Mouse (Mus musculus) limb, embryonic 12.5 days (tissue): ENCODE measurements around the gene Adora3. TPM values are rescaled to one million over a fixed set of nuclear protein-coding genes. Genes with fewer than 3 reads are reported as not detected.

ENCODE experiments used
- ATAC-seq: fragments of 200-750 bp; cut with Nextera tagmentation; 2 replicates; pipeline ENCODE4 v1.8.0; 2017; ENCODE audit warnings: low read depth, moderate TSS enrichment; ENCODE audit not compliant: insufficient number of reproducible peaks, insufficient read depth, low FRiP score, low TSS enrichment
- H3K27ac ChIP-seq: fragments of 300-500 bp; sonication (generic); 2 replicates; pipeline ENCODE4 v1.5.1; 2016; ENCODE audit warnings: mild to moderate bottlenecking, moderate library complexity
- H3K27me3 ChIP-seq: fragments of 300-500 bp; sonication (generic); 2 replicates; pipeline ENCODE4 v1.6.1; 2016; ENCODE audit warnings: mild to moderate bottlenecking, moderate library complexity
- H3K36me3 ChIP-seq: fragments of 300-500 bp; sonication (generic); 2 replicates; pipeline ENCODE4 v1.6.1; 2016; ENCODE audit warnings: mild to moderate bottlenecking, moderate library complexity
- H3K4me1 ChIP-seq: fragments of 300-500 bp; sonication (generic); replicated peaks from 2 replicates; pipeline ENCODE4 v1.6.1; 2016
- H3K4me2 ChIP-seq: fragments of 300-500 bp; sonication (generic); 2 replicates; pipeline ENCODE4 v1.6.1; 2016; ENCODE audit warnings: mild to moderate bottlenecking, moderate library complexity
- H3K4me3 ChIP-seq: fragments of 300-500 bp; sonication (generic); replicated peaks from 2 replicates; pipeline ENCODE4 v1.5.1; 2016; ENCODE audit warnings: mild to moderate bottlenecking
- H3K9ac ChIP-seq: fragments of 300-500 bp; sonication (generic); replicated peaks from 2 replicates; pipeline ENCODE4 v1.6.1; 2016; ENCODE audit warnings: mild to moderate bottlenecking, moderate library complexity
- H3K9me3 ChIP-seq: fragments of 300-500 bp; sonication (generic); 2 replicates; pipeline ENCODE4 v1.6.1; 2016; ENCODE audit warnings: mild to moderate bottlenecking, moderate library complexity
- WGBS: fragments of 180-500 bp; shearing (Covaris S2); methylation state at CpG from one replicate; pipeline ENCODE4 v1.1.7; 2016; 5-methylcytosine and 5-hydroxymethylcytosine counted together
- polyA plus RNA-seq: library from polyadenylated mRNA; unstranded; fragments of >200 nt; fragmentation: Nextera tagmentation; extraction: Ambion mirVana; gene quantifications from 2 replicates; pipeline ENCODE4 v1.2.1, GENCODE M21; 2016

The Adora3 gene
- polyA plus RNA-seq, 1 experiment from 2014 or later = not detected

DNA sequence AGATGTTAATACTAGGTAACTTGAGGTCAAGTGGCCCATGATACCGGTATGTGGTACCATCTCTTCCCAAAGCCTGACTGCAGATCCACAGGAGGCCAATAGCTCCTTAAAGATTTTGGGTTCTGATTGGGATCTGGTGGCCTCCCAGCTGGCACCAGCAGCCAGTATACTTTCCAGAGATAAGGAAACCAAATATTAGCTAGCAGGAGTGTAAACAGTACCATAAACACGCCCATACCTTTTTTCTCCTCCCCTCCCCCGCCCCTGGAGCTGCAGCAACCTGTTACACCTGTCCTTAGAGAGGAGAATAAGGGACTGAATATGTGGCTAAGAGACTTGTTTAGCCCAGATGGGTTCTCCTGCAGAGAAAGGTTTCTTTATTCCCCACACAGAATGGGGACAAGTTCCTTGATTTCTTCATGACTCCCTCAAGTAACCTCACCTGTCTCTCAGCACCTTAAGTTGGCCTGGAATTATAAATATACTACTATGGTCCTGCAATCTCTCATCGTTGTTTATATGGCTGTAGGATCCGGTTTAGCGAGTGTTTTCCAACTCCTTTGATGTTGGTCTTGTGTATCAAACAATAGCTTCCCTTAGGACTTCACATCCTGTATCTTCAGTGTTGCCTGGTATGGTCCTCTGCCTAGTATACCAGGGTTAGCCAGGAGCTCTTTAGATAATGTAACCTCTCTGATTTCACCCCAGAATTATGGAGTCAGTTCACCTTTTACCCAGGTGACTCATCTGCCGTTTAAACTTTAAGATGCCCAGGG is 24.2 kb upstream of the Adora3 start:
- Histone ChIP-seq H3K27ac (no peak overlapping the region), H3K4me1 (0 out of 2 replicates have a peak, but pooled peaks cover 3% of the 10 kb centered on the region), H3K4me2 (no peak overlapping the region), H3K9me3 (no peaks in the 10 kb centered on the region), H3K9ac (no peak overlapping the region), H3K27me3 (no peaks in the 10 kb centered on the region), H3K4me3 (no peak overlapping the region), H3K36me3 (no peaks in the 10 kb centered on the region)
- 57% methylated on average over 7 of the region's 7 CpGs for WGBS
- ATAC-seq = no peak

DNA sequence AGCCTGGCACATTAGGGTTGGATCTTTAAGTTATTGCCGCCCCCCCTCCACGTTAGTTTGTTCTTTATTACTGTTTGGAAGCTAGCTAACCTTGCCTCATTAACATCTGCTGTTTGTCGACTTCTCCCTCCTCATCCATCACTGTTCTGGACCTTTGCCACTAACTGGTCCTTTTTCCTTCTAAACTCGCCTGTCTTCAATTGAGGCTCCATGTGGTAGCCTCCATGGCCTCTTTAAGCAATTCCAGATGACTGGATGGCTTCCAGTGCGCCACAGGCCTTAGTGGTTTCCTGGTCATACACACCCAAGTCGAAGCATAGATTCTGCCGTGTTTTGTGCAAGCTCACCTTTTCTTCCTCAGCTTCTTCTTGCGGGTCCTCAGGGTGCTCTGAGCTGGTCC is 16.9 kb upstream of the Adora3 start:
- H3K9ac ChIP-seq = no peak overlapping the region
- H3K9me3 ChIP-seq = no peaks in the 10 kb centered on the region
- peak; percentile 80 for ATAC-seq
- 19% methylated on average over 8 of the region's 8 CpGs for WGBS
- no peaks in the 10 kb centered on the region for H3K36me3 ChIP-seq
- no peaks in the 10 kb centered on the region for H3K27me3 ChIP-seq
- no peak overlapping the region for H3K4me2 ChIP-seq
- H3K27ac ChIP-seq = peak overlapping the region; percentile 46
- H3K4me3 ChIP-seq = no peak overlapping the region
- H3K4me1 ChIP-seq = peaks cover 43% of the 10 kb centered on the region

DNA sequence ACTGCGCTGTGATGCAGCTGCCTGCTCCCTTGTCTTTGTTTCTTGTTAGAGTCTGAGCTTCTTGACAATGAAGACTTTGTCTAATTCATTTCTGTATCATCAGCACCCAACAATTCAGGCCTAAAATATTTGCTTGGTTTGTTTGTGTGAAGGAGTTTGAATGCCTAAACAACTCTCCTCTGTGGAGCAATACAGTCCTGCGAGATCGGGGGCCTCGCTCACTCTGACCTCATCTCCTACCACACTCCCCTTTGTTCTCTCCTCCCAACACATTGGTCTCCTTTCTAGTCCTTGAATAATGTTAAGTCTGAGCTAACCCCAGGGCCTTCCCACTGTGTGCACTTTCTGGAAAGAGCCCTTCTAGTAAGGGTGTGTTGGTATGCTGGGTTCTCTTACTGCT is 15.9 kb upstream of the Adora3 start:
- 77% methylated on average over 4 of the region's 4 CpGs for WGBS
- Histone ChIP-seq H3K9ac (no peak overlapping the region), H3K27me3 (no peaks in the 10 kb centered on the region), H3K36me3 (no peaks in the 10 kb centered on the region), H3K4me3 (no peak overlapping the region), H3K4me2 (no peak overlapping the region), H3K4me1 (peaks cover 42% of the 10 kb centered on the region), H3K9me3 (no peaks in the 10 kb centered on the region), H3K27ac (peak overlapping the region; percentile 53; the same call in 1 of the 2 replicates)
- no peak for ATAC-seq

- H3K27me3 ChIP-seq = no peaks in the 10 kb centered on the region
- WGBS = 43% methylated on average over 5 of the region's 5 CpGs
- no peak overlapping the region for H3K9ac ChIP-seq
- no peak overlapping the region for H3K4me2 ChIP-seq
- no peak overlapping the region for H3K27ac ChIP-seq
- no peak for ATAC-seq
- H3K4me3 ChIP-seq = no peak overlapping the region
- H3K9me3 ChIP-seq = no peaks in the 10 kb centered on the region
- peaks cover 49% of the 10 kb centered on the region for H3K4me1 ChIP-seq
- no peaks in the 10 kb centered on the region for H3K36me3 ChIP-seq
These were observed 13.1 kb upstream of the Adora3 start for GRCm38 (mm10) chr3:105857513-105857912.

DNA sequence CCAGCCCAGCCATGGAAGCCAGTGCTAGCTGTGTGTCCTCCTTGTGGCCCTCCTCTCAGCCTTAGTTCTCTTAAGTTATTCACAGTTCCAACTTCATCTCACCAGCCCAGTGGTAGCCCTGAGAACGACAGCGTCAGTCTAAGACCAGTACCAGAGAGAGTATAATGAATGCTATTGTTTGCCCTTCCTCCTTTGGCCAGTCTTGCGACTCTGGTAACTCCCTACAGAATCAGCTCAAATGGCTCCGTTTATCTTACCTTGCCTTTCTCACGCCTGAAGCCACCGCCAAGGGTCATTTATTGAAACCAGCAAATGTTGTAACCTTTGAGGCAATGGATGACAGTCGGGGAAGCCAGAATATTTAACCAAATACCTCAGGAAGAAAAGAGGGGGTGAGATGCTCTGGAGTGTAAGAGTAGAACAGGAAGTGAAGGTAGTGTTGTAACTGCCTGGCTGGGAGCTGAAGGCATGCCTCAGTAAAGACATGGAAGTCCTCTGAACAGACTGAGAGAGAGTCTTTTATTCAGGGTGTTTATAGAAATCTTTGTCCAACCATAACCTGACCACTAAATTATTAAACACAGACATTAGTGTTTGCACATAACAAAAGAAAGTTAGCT is 8.8 kb upstream of the Adora3 start:
- Histone ChIP-seq H3K4me1 (peaks cover 18% of the 10 kb centered on the region), H3K4me2 (no peak overlapping the region), H3K36me3 (no peaks in the 10 kb centered on the region), H3K4me3 (no peak overlapping the region), H3K9ac (no peak overlapping the region), H3K27ac (no peak overlapping the region), H3K9me3 (no peaks in the 10 kb centered on the region), H3K27me3 (no peaks in the 10 kb centered on the region)
- 54% methylated on average over 7 of the region's 7 CpGs for WGBS
- no peak for ATAC-seq

- no peaks in the 10 kb centered on the region for H3K27me3 ChIP-seq
- 84% methylated on average over 1 of the region's 1 CpGs for WGBS
- H3K4me1 ChIP-seq = peaks cover 10% of the 10 kb centered on the region; the same call in 1 of the 2 replicates
- no peak overlapping the region for H3K4me3 ChIP-seq
- ATAC-seq = no peak
- H3K9ac ChIP-seq = no peak overlapping the region
- no peaks in the 10 kb centered on the region for H3K36me3 ChIP-seq
- no peaks in the 10 kb centered on the region for H3K9me3 ChIP-seq
- H3K27ac ChIP-seq = no peak overlapping the region
- no peak overlapping the region for H3K4me2 ChIP-seq
These were observed 6.5 kb upstream of the Adora3 start for GRCm38 (mm10) chr3:105864123-105864522.

- Histone ChIP-seq H3K9ac (no peak overlapping the region), H3K9me3 (no peaks in the 10 kb centered on the region), H3K4me3 (no peak overlapping the region), H3K4me2 (no peak overlapping the region), H3K27ac (no peak overlapping the region), H3K4me1 (peaks cover 10% of the 10 kb centered on the region; the same call in 1 of the 2 replicates), H3K36me3 (no peaks in the 10 kb centered on the region), H3K27me3 (no peaks in the 10 kb centered on the region)
- WGBS = 76% methylated on average over 9 of the region's 9 CpGs
- ATAC-seq = no peak
These were observed 5.5 kb upstream of the Adora3 start for GRCm38 (mm10) chr3:105865122-105865521.

- Histone ChIP-seq H3K4me2 (no peak overlapping the region), H3K27ac (no peak overlapping the region), H3K4me1 (peaks cover 6% of the 10 kb centered on the region; the same call in 1 of the 2 replicates), H3K9ac (no peak overlapping the region), H3K9me3 (no peaks in the 10 kb centered on the region), H3K27me3 (no peaks in the 10 kb centered on the region), H3K4me3 (no peak overlapping the region), H3K36me3 (no peaks in the 10 kb centered on the region)
- no peak for ATAC-seq
- 67% methylated on average over 2 of the region's 2 CpGs for WGBS
These were observed 2.5 kb upstream of the Adora3 start for GRCm38 (mm10) chr3:105868135-105868534.

DNA sequence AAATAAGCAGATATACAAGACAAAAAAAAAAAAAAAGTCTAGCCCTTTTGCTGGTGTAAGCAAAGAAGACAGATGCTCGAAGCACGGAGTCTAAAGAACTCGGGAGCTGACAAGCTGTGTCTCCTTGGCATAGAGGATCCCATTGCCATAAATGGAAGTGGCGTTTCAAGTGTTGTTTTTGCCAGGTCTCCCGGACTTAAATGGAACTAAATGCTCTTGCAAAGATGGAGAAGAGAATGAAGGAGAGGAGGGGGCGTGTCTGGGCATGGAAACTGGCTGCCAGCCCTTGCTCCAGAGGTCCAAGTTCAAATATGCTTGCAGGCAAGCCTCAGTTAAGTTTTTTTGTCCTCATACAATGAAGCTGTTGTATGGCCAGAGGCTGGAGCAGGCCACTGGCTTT is 1.4 kb downstream of the Adora3 start:
- WGBS = 68% methylated on average over 6 of the region's 6 CpGs
- Histone ChIP-seq H3K9me3 (no peaks in the 10 kb centered on the region), H3K4me2 (no peak overlapping the region), H3K9ac (no peak overlapping the region), H3K4me3 (no peak overlapping the region), H3K27me3 (no peaks in the 10 kb centered on the region), H3K4me1 (peaks cover 6% of the 10 kb centered on the region; the same call in 1 of the 2 replicates), H3K27ac (no peak overlapping the region), H3K36me3 (no peaks in the 10 kb centered on the region)
- ATAC-seq = no peak

DNA sequence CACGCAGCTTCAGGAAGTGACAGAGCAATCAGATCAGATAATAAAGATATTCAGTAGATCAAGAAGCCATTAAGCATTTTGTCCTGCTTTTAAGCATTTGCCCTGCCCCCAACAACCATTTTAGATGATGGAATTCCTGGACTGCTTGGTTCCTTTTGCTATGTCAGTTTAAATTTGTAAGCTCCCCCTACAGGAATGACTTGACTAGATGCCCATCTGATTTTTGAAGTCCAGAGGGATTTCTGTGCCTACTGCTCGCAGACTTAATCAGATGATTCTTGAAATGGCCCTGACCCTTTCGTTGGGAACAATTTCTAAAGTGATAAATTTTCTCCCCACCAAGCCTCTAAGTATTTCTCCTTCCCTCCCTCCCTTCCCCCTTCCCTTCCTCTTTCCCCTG is 1.9 kb downstream of the Adora3 start:
- Histone ChIP-seq H3K4me2 (no peak overlapping the region), H3K9ac (no peak overlapping the region), H3K27ac (no peak overlapping the region), H3K9me3 (no peaks in the 10 kb centered on the region), H3K27me3 (no peaks in the 10 kb centered on the region), H3K36me3 (no peaks in the 10 kb centered on the region), H3K4me3 (no peak overlapping the region), H3K4me1 (peaks cover 6% of the 10 kb centered on the region; the same call in 1 of the 2 replicates)
- 53% methylated on average over 3 of the region's 3 CpGs for WGBS
- no peak for ATAC-seq

- no peak for ATAC-seq
- Histone ChIP-seq H3K4me1 (peaks cover 4% of the 10 kb centered on the region; the same call in 1 of the 2 replicates), H3K4me2 (no peak overlapping the region), H3K4me3 (no peak overlapping the region), H3K36me3 (no peaks in the 10 kb centered on the region), H3K9ac (no peak overlapping the region), H3K9me3 (no peaks in the 10 kb centered on the region), H3K27me3 (no peaks in the 10 kb centered on the region), H3K27ac (no peak overlapping the region)
- 84% methylated on average over 6 of the region's 6 CpGs for WGBS
These were observed 3.1 kb downstream of the Adora3 start for GRCm38 (mm10) chr3:105873451-105874445.
